Mouse (Mus musculus): ENCODE results near the gene Icosl. TPM values are rescaled to one million over a fixed set of nuclear protein-coding genes. Genes with fewer than 3 reads are reported as not detected.
"Not testable (repeated sequence)": the region's sequence is repeated elsewhere in the genome, so short reads cannot be mapped to it uniquely, and the experiment has no call there.

Gene Icosl
- polyA plus RNA-seq, 1 experiment from 2014 or later, result 2.0 TPM

DNA sequence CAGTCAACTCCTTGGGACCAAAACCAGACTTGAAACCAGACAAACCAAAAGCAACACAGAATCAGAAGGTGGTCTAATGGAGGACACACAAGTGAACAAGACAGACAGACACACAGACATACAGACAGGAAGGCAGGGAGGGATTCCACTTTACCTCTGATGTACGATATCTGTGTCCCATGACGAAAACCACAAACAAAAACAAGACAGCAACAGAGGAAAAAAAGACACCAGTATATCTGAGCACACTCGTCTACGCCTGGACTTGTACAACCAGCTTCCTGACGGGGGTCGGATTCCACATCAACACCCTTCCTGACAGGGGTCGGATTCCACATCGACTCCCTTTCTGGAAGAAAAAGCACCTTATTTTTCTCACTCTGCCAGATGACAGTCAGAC lies 56.0 kb downstream of the Icosl start:
- not testable (repeated sequence) for H3K9me3 ChIP-seq (replicated peaks); ATAC-seq (ENCODE audit: low read depth); H3K4me3 ChIP-seq (replicated peaks); H3K27ac ChIP-seq; H3K36me3 ChIP-seq; H3K9ac ChIP-seq; H3K4me2 ChIP-seq; DNase-seq; H3K27me3 ChIP-seq; H3K4me1 ChIP-seq (replicated peaks)
- WGBS (ENCODE audit: insufficient replicate concordance), result 43% methylated on average over 8 of the region's 8 CpGs

DNA sequence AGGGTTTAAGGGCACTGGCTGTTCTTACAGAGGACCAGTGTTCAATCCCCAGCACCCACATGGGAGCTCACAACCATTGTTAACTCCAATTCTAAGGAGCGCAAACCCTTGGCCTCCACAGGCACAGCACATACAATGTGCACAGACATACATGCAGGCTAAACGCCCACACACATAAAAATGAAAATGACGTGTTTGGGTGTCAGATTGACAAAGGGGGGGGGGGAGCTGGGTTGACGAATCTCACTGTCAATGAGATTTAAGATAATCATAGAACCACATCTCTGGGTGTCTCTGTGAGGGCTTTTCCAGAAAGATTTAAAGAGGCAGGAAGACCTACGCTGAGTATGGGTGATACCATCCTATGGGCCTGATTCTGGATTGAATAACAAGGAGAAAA lies 57.2 kb downstream of the Icosl start:
- no peak overlapping the region for H3K9ac ChIP-seq
- H3K27ac ChIP-seq, result no peak overlapping the region
- H3K4me1 ChIP-seq (replicated peaks), result peaks cover 6% of the 10 kb centered on the region
- 66% methylated on average over 5 of the region's 5 CpGs for WGBS (ENCODE audit: insufficient replicate concordance)
- no peaks in the 10 kb centered on the region for H3K9me3 ChIP-seq (replicated peaks)
- no peak for ATAC-seq (ENCODE audit: low read depth)
- no peak overlapping the region for H3K4me3 ChIP-seq (replicated peaks)
- DNase-seq, result no peak
- no peaks in the 10 kb centered on the region for H3K36me3 ChIP-seq
- no peaks in the 10 kb centered on the region for H3K27me3 ChIP-seq
- no peak overlapping the region for H3K4me2 ChIP-seq

GRCm38 (mm10) chr10:78127046-78127870 lies 58.2 kb downstream of the Icosl start:
- Histone ChIP-seq H3K36me3 (no peaks in the 10 kb centered on the region), H3K9me3 (replicated peaks) (no peaks in the 10 kb centered on the region), H3K4me2 (no peak overlapping the region), H3K4me3 (replicated peaks) (no peak overlapping the region), H3K9ac (no peak overlapping the region), H3K4me1 (replicated peaks) (peaks cover 6% of the 10 kb centered on the region), H3K27ac (no peak overlapping the region), H3K27me3 (no peaks in the 10 kb centered on the region)
- DNase-seq, result no peak
- ATAC-seq (ENCODE audit: low read depth), result no peak
- 59% methylated on average over 9 of the region's 9 CpGs for WGBS (ENCODE audit: insufficient replicate concordance)

GRCm38 (mm10) chr10:78127931-78128330 lies 58.8 kb downstream of the Icosl start:
- Histone ChIP-seq H3K9me3 (replicated peaks) (no peaks in the 10 kb centered on the region), H3K9ac (no peak overlapping the region), H3K27me3 (no peaks in the 10 kb centered on the region), H3K4me2 (no peak overlapping the region), H3K27ac (no peak overlapping the region), H3K4me1 (replicated peaks) (peaks cover 6% of the 10 kb centered on the region), H3K36me3 (no peaks in the 10 kb centered on the region), H3K4me3 (replicated peaks) (no peak overlapping the region)
- ATAC-seq (ENCODE audit: low read depth) (no peak), DNase-seq (no peak)
- 36% methylated on average over 1 of the region's 1 CpGs for WGBS (ENCODE audit: insufficient replicate concordance)

DNA sequence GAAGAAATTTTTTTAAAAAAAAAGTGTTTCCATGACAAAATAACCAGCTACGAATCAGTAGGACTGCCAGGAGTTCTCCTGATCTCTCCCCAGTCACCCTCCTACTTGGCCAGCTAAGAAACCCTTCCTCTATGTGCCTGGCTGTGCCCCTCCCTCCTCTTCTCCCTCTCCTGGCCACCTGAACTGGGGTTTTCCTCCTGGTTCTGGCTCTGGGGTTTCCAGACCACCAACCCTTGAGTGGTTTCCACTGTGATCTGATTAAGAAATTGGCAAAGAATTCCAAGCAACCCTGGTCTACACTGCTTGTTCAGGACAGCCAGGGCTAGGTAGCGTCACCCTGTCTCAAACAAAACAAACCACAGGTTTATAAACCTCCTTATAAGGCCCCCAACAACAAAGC lies 59.5 kb downstream of the Icosl start:
- Histone ChIP-seq H3K36me3 (no peaks in the 10 kb centered on the region), H3K27ac (no peak overlapping the region), H3K9ac (no peak overlapping the region), H3K4me1 (replicated peaks) (peaks cover 6% of the 10 kb centered on the region), H3K4me2 (no peak overlapping the region), H3K9me3 (replicated peaks) (no peaks in the 10 kb centered on the region), H3K4me3 (replicated peaks) (no peak overlapping the region), H3K27me3 (no peaks in the 10 kb centered on the region)
- ATAC-seq (ENCODE audit: low read depth) (no peak), DNase-seq (no peak)
- 57% methylated on average over 2 of the region's 2 CpGs for WGBS (ENCODE audit: insufficient replicate concordance)

DNA sequence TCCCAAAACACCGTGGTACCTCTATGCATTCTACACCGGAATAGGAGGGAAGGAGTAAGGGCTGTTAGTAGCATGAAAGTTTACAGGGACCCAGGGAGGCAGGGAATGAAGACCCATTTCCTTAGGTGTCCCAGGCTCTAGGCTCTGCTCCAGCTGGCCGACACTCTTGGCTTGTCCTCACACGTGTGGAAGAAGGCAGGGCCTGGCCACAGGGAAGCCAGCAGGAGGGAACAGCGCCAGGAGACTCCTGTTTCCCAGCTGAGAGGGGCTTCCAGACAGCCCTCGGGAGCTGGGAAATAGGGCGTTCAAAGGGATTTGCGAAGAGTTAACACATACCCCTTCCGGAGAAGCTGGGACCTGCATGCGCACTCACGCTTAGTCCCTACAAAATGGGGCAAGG lies 60.3 kb downstream of the Icosl start:
- ATAC-seq (ENCODE audit: low read depth) (no peak), DNase-seq (no peak)
- Histone ChIP-seq H3K4me2 (no peak overlapping the region), H3K9me3 (replicated peaks) (no peaks in the 10 kb centered on the region), H3K9ac (no peak overlapping the region), H3K4me1 (replicated peaks) (peaks cover 8% of the 10 kb centered on the region), H3K27me3 (no peaks in the 10 kb centered on the region), H3K27ac (no peak overlapping the region), H3K4me3 (replicated peaks) (no peak overlapping the region), H3K36me3 (no peaks in the 10 kb centered on the region)
- WGBS (ENCODE audit: insufficient replicate concordance), result 50% methylated on average over 11 of the region's 11 CpGs

DNA sequence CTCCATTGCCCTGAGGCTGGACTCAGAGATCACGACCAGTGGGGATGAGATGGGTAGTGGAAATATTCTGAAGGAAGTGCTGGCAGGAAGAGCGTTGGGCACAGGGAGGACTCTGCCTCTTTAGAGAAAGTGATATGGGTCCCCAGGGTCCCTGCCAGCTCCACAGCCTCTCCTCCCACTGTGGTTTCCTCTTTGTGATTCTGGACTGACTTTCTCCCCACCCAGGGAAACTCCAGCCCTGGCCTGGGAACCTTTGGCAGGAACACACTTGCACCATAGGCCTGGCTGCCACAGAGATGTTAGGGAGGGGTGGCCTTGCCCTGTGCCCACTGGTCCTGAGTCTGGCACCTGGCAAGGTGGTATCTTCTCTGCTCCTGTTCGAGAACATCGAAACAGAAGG lies 60.9 kb downstream of the Icosl start:
- H3K9me3 ChIP-seq (replicated peaks), result no peaks in the 10 kb centered on the region
- H3K36me3 ChIP-seq, result no peaks in the 10 kb centered on the region
- H3K4me1 ChIP-seq (replicated peaks), result peaks cover 13% of the 10 kb centered on the region
- H3K27me3 ChIP-seq, result no peaks in the 10 kb centered on the region
- no peak overlapping the region for H3K4me2 ChIP-seq
- ATAC-seq (ENCODE audit: low read depth) (no peak), DNase-seq (no peak)
- no peak overlapping the region for H3K9ac ChIP-seq
- WGBS (ENCODE audit: insufficient replicate concordance), result 51% methylated on average over 4 of the region's 4 CpGs
- no peak overlapping the region for H3K4me3 ChIP-seq (replicated peaks)
- no peak overlapping the region for H3K27ac ChIP-seq

Other genes with a start within 250 kb of the Icosl start
- not detected in 2 replicates for gene Krtap10-4, start 242.2 kb upstream of the Icosl start, polyA plus RNA-seq (2015; fragmentation: Nextera tagmentation; extraction: Ambion mirVana)
- gene Krtap10-10, start 233.4 kb upstream of the Icosl start, polyA plus RNA-seq (2015; fragmentation: Nextera tagmentation; extraction: Ambion mirVana), result not detected in 2 replicates
- not detected in 2 replicates for gene Gm36176, start 222.5 kb upstream of the Icosl start, polyA plus RNA-seq (2015; fragmentation: Nextera tagmentation; extraction: Ambion mirVana)
- not detected in 2 replicates for gene Gm10318, start 216.4 kb upstream of the Icosl start, polyA plus RNA-seq (2015; fragmentation: Nextera tagmentation; extraction: Ambion mirVana)
- not detected in 2 replicates for gene Gm3285, start 207.3 kb upstream of the Icosl start, polyA plus RNA-seq (2015; fragmentation: Nextera tagmentation; extraction: Ambion mirVana)
- gene Lrrc3, start 166.8 kb upstream of the Icosl start, polyA plus RNA-seq (2015; fragmentation: Nextera tagmentation; extraction: Ambion mirVana), result 8.6 and 10.1 TPM in 2 replicates
- 0.73 and 0.94 TPM in 2 replicates for gene Trpm2, start 98.7 kb upstream of the Icosl start, polyA plus RNA-seq (2015; fragmentation: Nextera tagmentation; extraction: Ambion mirVana)
- 4.6 and 5.7 TPM in 2 replicates for gene 1810043G02Rik, start 90.8 kb upstream of the Icosl start, polyA plus RNA-seq (2015; fragmentation: Nextera tagmentation; extraction: Ambion mirVana)
- gene Pfkl, start 59.2 kb upstream of the Icosl start, polyA plus RNA-seq (2015; fragmentation: Nextera tagmentation; extraction: Ambion mirVana), result 94.0 and 98.3 TPM in 2 replicates
- not detected in 2 replicates for gene Dnmt3l, start 27.4 kb upstream of the Icosl start, polyA plus RNA-seq (2015; fragmentation: Nextera tagmentation; extraction: Ambion mirVana)
- gene Aire, start 25.7 kb upstream of the Icosl start, polyA plus RNA-seq (2015; fragmentation: Nextera tagmentation; extraction: Ambion mirVana), result not detected in 2 replicates
- 17.5 and 18.6 TPM in 2 replicates for gene D10Jhu81e, start 100.5 kb downstream of the Icosl start, polyA plus RNA-seq (2015; fragmentation: Nextera tagmentation; extraction: Ambion mirVana)
- gene Pwp2, start 115.8 kb downstream of the Icosl start, polyA plus RNA-seq (2015; fragmentation: Nextera tagmentation; extraction: Ambion mirVana), result 16.6 and 18.9 TPM in 2 replicates
- gene Trappc10, start 175.3 kb downstream of the Icosl start, polyA plus RNA-seq (2015; fragmentation: Nextera tagmentation; extraction: Ambion mirVana), result 15.6 and 15.8 TPM in 2 replicates

All from liver, embryonic 13.5 days (tissue).